Mouse (Mus musculus): ENCODE measurements around the gene Gm26602. TPM values are rescaled to one million over a fixed set of nuclear protein-coding genes. Genes with fewer than 3 reads are reported as not detected.

Gene Gm26602
- polyA plus RNA-seq, 1 experiment from 2014 or later = not detected

DNA sequence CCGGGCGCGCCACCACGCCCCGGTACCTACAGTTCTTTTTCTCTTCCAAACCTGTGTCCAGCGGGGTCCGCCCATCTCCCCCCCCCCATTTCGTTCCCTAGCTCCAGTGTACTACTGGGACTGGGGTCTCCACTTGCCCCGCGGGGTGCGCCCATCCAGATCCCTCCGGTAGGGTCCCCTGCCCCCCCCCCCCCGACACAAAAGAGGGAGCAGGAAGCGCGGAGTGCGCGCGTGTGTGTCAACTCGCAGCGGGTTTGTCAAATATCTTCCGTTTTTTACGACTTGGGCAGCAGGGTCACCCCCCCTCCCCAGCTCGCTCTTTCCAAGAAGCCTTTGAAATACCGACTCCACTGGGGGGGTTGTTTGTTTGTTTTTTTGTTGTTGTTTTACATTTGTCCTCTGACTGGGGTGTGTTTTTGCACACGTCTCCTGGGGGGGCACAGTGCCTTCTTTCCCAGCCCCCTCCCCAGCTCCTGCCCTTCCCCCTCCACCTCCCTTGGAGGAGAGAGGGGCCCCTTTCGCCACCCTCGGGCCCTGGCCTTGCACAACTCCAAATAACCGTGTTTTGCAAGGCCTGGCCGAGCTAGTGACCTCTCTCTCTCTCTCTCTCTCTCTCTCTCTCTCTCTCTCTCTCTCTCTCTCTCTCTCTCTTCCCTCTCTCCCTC, 17.5 kb downstream of the Gm26602 start:
- 2% methylated on average over 25 of the region's 29 CpGs for WGBS
- Histone ChIP-seq H3K27me3 (replicated peaks; ENCODE audit: insufficient read depth, low read length) (no peaks in the 10 kb centered on the region), H3K4me3 (ENCODE audit: low read depth, low read length) (peak overlapping the region; percentile 78), H3K4me2 (replicated peaks; ENCODE audit: low read depth, low read length) (peak overlapping the region; percentile 90), H3K9ac (replicated peaks; ENCODE audit: low read depth) (peak overlapping the region; percentile 83), H3K36me3 (ENCODE audit: insufficient read depth, low read length) (peaks cover 12% of the 10 kb centered on the region; the same call in 1 of the 2 replicates), H3K27ac (ENCODE audit: low read length) (peak overlapping the region; percentile 95), H3K9me3 (ENCODE audit: low read length) (no peaks in the 10 kb centered on the region), H3K4me1 (ENCODE audit: insufficient read depth, low read depth, low read length) (peaks cover 29% of the 10 kb centered on the region)
- peak; percentile 16; the same call in 1 of the 2 replicates for ATAC-seq
- peak; percentile 87 for DNase-seq (ENCODE audit: low spot score)
- no peak for TF ChIP-seq EP300 (IDR thresholded peaks at IDR 0.05)
- no peak for TF ChIP-seq CTCF (IDR thresholded peaks at IDR 0.05)

DNA sequence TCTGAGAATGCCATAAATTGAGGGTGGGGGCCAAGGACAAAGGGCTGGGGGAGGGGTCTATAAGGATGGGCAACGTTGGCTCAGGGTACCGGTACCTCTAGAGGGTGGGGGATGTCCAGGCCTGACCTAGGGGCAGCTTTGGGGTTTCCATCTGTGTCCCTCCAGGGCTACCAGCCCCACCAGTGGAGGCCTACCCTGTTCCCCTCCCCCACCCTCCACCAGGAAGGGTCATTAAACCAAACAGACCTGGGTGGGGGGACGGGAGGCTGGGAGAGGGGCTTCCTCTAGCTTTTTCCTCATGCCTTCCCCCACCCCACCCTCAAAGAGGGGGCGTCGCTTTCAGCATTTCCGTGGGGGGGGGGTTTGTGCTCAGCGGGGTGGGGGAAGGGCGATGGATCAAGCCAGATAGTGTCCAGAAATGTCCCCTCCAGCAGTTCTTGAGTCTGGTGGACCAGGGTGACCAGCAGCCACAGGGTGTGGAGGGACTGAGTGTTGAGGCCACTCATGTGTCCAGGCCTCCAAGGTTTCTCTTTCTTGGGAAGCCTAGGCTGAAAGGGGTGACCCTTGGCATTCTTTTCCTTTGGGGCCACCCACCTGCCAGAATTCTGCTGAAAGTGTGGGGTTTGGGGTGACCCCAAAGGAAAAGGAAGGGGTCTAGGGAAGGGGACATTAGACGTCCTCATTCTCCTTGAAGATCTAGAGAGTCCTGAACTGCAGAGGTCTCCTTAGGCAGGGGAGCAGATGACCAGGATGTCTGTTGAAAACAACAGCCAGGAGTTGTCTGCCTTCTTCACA, 18.4 kb downstream of the Gm26602 start:
- H3K27ac ChIP-seq (ENCODE audit: low read length) = peak overlapping the region; percentile 95
- H3K4me1 ChIP-seq (ENCODE audit: insufficient read depth, low read depth, low read length) = peaks cover 39% of the 10 kb centered on the region
- peak overlapping the region; percentile 90 for H3K4me2 ChIP-seq (replicated peaks; ENCODE audit: low read depth, low read length)
- WGBS = 25% methylated on average over 8 of the region's 9 CpGs
- TF ChIP-seq EP300 (IDR thresholded peaks at IDR 0.05) (no peak), CTCF (IDR thresholded peaks at IDR 0.05) (no peak)
- H3K27me3 ChIP-seq (replicated peaks; ENCODE audit: insufficient read depth, low read length) = no peaks in the 10 kb centered on the region
- ATAC-seq = no peak
- no peak overlapping the region for H3K9ac ChIP-seq (replicated peaks; ENCODE audit: low read depth)
- peak overlapping the region; percentile 78 for H3K4me3 ChIP-seq (ENCODE audit: low read depth, low read length)
- H3K9me3 ChIP-seq (ENCODE audit: low read length) = no peaks in the 10 kb centered on the region
- H3K36me3 ChIP-seq (ENCODE audit: insufficient read depth, low read length) = peaks cover 12% of the 10 kb centered on the region; the same call in 1 of the 2 replicates
- DNase-seq (ENCODE audit: low spot score) = no peak

DNA sequence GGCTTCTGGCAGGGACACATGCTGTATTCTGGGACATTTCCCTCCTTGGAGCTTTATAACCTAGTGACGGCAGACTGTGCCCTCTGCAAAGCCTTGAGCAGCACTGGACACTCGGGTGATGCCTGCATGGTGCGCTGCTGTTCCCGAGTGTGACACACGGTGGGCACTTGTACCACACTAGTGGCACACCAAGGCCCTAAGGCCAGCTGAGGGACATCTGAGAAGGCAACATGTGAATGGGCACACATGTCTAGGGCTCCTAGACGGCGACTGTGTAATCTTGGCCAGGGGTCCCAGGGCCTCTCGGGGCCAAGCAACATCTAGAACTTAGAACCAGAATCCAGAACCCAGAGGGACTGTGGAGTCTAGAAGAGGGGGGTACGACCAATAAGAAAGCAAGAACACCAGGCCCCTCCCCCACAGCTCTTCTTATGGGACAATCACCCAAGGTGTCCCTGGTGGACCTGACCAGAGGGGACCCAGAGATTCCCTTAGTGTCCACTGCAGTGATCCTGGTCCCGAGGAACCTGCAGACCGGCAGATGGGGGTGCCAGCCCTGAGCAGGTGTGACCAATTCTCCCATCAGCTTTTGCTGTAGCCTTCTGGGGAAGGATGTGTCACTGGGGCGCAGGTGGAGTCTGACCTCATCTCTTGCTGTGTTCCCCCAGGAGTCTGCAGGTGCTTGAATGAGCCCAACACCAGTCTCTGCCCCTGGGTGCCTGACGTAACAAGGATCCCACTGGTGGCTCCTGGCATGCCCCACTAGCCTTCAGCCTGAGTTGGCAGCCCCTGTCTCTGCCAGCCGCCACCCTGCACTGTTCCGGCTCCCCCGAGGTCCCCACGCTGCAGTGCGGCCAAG, 19.5 kb downstream of the Gm26602 start:
- 89% methylated on average over 18 of the region's 18 CpGs for WGBS

DNA sequence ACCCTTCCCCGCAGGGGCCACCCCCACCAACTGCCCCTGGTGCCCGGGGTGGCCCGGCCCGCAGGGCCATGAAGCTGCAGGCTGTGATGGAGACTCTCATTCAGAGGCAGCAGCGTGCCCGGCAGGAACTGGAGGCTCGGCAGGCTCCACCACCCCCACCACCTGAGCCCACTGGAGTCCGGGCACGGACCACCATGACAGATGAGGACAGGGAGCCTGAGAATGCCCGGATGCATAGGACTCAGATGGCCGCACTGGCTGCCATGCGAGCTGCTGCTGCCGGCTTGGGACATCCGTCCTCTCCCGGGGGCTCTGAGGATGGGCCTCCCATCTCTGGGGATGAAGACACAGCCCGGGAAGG, 20.1 kb downstream of the Gm26602 start:
- H3K4me1 ChIP-seq (ENCODE audit: insufficient read depth, low read depth, low read length) = peaks cover 50% of the 10 kb centered on the region
- 87% methylated on average over 16 of the region's 16 CpGs for WGBS
- H3K4me2 ChIP-seq (replicated peaks; ENCODE audit: low read depth, low read length) = no peak overlapping the region

More for the DNA sequence above, 19.5 kb downstream of the Gm26602 start:
- DNase-seq (ENCODE audit: low spot score) (no peak), ATAC-seq (no peak)
- H3K27ac ChIP-seq (ENCODE audit: low read length) = peak overlapping the region; percentile 54; the same call in 1 of the 2 replicates
- H3K9me3 ChIP-seq (ENCODE audit: low read length) = no peaks in the 10 kb centered on the region
- TF ChIP-seq CTCF (IDR thresholded peaks at IDR 0.05) (no peak), EP300 (IDR thresholded peaks at IDR 0.05) (no peak)
- H3K27me3 ChIP-seq (replicated peaks; ENCODE audit: insufficient read depth, low read length) = no peaks in the 10 kb centered on the region
- no peak overlapping the region for H3K4me2 ChIP-seq (replicated peaks; ENCODE audit: low read depth, low read length)
- peaks cover 46% of the 10 kb centered on the region for H3K4me1 ChIP-seq (ENCODE audit: insufficient read depth, low read depth, low read length)
- no peak overlapping the region for H3K4me3 ChIP-seq (ENCODE audit: low read depth, low read length)
- H3K36me3 ChIP-seq (ENCODE audit: insufficient read depth, low read length) = peaks cover 12% of the 10 kb centered on the region; the same call in 1 of the 2 replicates
- H3K9ac ChIP-seq (replicated peaks; ENCODE audit: low read depth) = no peak overlapping the region

DNA sequence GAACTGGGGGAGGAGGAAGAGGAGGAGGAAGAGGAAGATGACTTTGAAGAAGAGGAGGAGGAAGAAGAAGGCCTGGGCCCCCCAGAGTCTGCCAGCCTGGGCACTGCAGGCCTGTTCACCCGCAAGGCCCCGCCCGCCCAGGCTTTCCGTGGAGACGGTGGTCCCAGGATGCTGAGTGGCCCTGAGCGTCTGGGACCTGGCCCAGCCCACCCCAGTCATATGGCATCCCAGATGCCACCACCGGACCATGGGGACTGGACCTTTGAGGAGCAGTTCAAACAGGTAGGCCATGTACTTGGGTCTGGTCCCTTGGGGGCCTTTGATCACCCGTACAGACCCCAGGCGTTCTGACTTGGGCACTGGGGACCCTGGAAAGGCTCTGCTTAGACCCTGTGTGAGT, 21.1 kb downstream of the Gm26602 start:
- DNase-seq (ENCODE audit: low spot score) (no peak), ATAC-seq (no peak)
- H3K27ac ChIP-seq (ENCODE audit: low read length) = peak overlapping the region; percentile 16
- peaks cover 12% of the 10 kb centered on the region; the same call in 1 of the 2 replicates for H3K36me3 ChIP-seq (ENCODE audit: insufficient read depth, low read length)
- H3K4me2 ChIP-seq (replicated peaks; ENCODE audit: low read depth, low read length) = no peak overlapping the region
- H3K27me3 ChIP-seq (replicated peaks; ENCODE audit: insufficient read depth, low read length) = no peaks in the 10 kb centered on the region
- H3K4me3 ChIP-seq (ENCODE audit: low read depth, low read length) = no peak overlapping the region
- WGBS = 79% methylated on average over 9 of the region's 9 CpGs
- H3K4me1 ChIP-seq (ENCODE audit: insufficient read depth, low read depth, low read length) = peaks cover 53% of the 10 kb centered on the region
- no peak overlapping the region for H3K9ac ChIP-seq (replicated peaks; ENCODE audit: low read depth)
- no peaks in the 10 kb centered on the region for H3K9me3 ChIP-seq (ENCODE audit: low read length)
- no peak for TF ChIP-seq EP300 (IDR thresholded peaks at IDR 0.05)
- no peak for TF ChIP-seq CTCF (IDR thresholded peaks at IDR 0.05)

More for the DNA sequence above, 20.1 kb downstream of the Gm26602 start:
- H3K9ac ChIP-seq (replicated peaks; ENCODE audit: low read depth) = no peak overlapping the region
- ATAC-seq (no peak), DNase-seq (ENCODE audit: low spot score) (no peak)
- H3K4me3 ChIP-seq (ENCODE audit: low read depth, low read length) = no peak overlapping the region
- no peak overlapping the region for H3K27ac ChIP-seq (ENCODE audit: low read length)
- TF ChIP-seq EP300 (IDR thresholded peaks at IDR 0.05) (no peak), CTCF (IDR thresholded peaks at IDR 0.05) (no peak)
- no peaks in the 10 kb centered on the region for H3K27me3 ChIP-seq (replicated peaks; ENCODE audit: insufficient read depth, low read length)
- no peaks in the 10 kb centered on the region for H3K9me3 ChIP-seq (ENCODE audit: low read length)
- H3K36me3 ChIP-seq (ENCODE audit: insufficient read depth, low read length) = peaks cover 12% of the 10 kb centered on the region; the same call in 1 of the 2 replicates

Measured in lung, postnatal 0 days (tissue).